Mouse (Mus musculus) embryonic facial prominence, embryonic 11.5 days (tissue): ENCODE results near the gene Angptl2. TPM values are rescaled to one million over a fixed set of nuclear protein-coding genes. Genes with fewer than 3 reads are reported as not detected.
A peak's percentile ranks its signal among the peaks of the same experiment; 100 is the strongest.

Experiments used
- ATAC-seq: fragments of 200-750 bp; cut with Nextera tagmentation; replicated peaks from 2 replicates; pipeline ENCODE4 v1.8.0; 2017; ENCODE audit warnings: low read depth; ENCODE audit not compliant: insufficient number of reproducible peaks, low FRiP score, low TSS enrichment
- DNase-seq: peaks from one replicate; pipeline ENCODE4 v3.0.0-alpha.2; 2015; ENCODE audit warnings: low spot score
- H3K27ac ChIP-seq: fragments of 300-500 bp; sonication (generic); replicated peaks from 2 replicates; pipeline ENCODE4 v1.5.1; 2014; ENCODE audit warnings: mild to moderate bottlenecking, low read depth, low read length, control low read depth
- H3K27me3 ChIP-seq: fragments of 300-500 bp; sonication (generic); 2 replicates; pipeline ENCODE4 v1.6.1; 2014; ENCODE audit warnings: mild to moderate bottlenecking, low read length, moderate library complexity, mixed read lengths; ENCODE audit not compliant: control insufficient read depth, insufficient read depth
- H3K36me3 ChIP-seq: fragments of 300-500 bp; sonication (generic); replicated peaks from 2 replicates; pipeline ENCODE4 v1.6.1; 2014; ENCODE audit warnings: low read depth, mild to moderate bottlenecking, low read length, moderate library complexity, mixed read lengths; ENCODE audit not compliant: control insufficient read depth, insufficient read depth
- H3K4me1 ChIP-seq: fragments of 300-500 bp; sonication (generic); 2 replicates; pipeline ENCODE4 v1.6.1; 2014; ENCODE audit warnings: low read length, mixed read lengths; ENCODE audit not compliant: control insufficient read depth, insufficient read depth
- H3K4me2 ChIP-seq: fragments of 300-500 bp; sonication (generic); 2 replicates; pipeline ENCODE4 v1.6.1; 2014; ENCODE audit warnings: low read depth, mild to moderate bottlenecking, control low read depth, low read length, moderate library complexity
- H3K4me3 ChIP-seq: fragments of 300-500 bp; sonication (generic); 2 replicates; pipeline ENCODE4 v1.5.1; 2014; ENCODE audit warnings: low read depth, low read length, control low read depth
- H3K9ac ChIP-seq: fragments of 300-500 bp; sonication (generic); replicated peaks from 2 replicates; pipeline ENCODE4 v1.6.1; 2014; ENCODE audit warnings: mild to moderate bottlenecking, control low read depth, low read length
- H3K9me3 ChIP-seq: fragments of 300-500 bp; sonication (generic); replicated peaks from 2 replicates; pipeline ENCODE4 v1.6.1; 2016; ENCODE audit warnings: mild to moderate bottlenecking, low read length, inconsistent platforms, mixed read lengths; ENCODE audit not compliant: control insufficient read depth
- whole genome bisulfite sequencing: fragments of 180-500 bp; shearing (Covaris S2); extraction: QIAGEN DNeasy Blood & Tissue Kit; methylation state at CpG from one replicate; pipeline ENCODE4 v1.1.7; 2014; 5-methylcytosine and 5-hydroxymethylcytosine counted together
- polyA plus RNA-seq: library from polyadenylated mRNA; unstranded; fragments of >200 nt; fragmentation: Nextera tagmentation; extraction: Ambion mirVana; gene quantifications from 2 replicates; pipeline ENCODE4 v1.2.1, GENCODE M21; 2014

Gene Angptl2
- polyA plus RNA-seq, 1 experiment from 2014 or later, result 28.6 TPM

DNA sequence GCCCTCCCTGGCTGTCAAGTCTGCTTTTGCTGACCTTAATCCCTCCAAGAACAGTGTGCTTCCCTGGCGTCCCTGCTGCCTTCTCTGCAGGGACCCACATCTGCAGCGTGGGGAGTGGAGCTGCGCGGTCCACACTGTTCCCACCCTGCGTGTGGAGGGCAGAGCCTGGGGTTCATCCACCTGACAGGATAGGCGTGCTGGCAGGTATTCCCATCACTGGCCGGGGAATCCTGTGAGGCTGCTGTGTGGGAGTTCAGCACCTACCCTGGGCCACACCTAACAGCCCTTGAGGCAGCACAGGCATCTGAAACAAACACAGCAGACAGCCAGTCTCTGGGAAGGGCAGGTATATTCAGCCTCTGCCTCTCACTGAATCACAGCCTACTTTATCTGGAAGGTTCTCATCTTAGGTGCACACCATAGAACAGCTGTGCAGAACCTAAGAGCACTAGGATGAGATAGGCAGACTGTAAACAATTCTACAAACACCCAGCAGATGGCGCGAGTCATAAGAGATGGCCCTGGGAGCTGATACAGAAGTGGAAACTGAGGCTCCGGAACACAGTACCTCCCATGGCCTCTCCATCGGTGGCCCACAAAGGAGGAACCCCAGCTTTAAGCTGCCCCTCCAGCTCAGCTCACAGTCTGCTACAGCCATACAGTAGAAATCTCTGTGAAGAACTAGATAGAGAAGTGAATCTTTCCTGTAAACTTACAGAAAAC lies 3.2 kb downstream of the Angptl2 start:
- Histone ChIP-seq H3K4me3 (no peak overlapping the region), H3K4me1 (peaks cover 9% of the 10 kb centered on the region), H3K9me3 (no peaks in the 10 kb centered on the region), H3K4me2 (no peak overlapping the region), H3K27ac (no peak overlapping the region), H3K27me3 (no peaks in the 10 kb centered on the region), H3K9ac (no peak overlapping the region), H3K36me3 (no peaks in the 10 kb centered on the region; the same call in 1 of the 2 replicates)
- no peak for ATAC-seq
- 72% methylated on average over 11 of the region's 11 CpGs for WGBS
- DNase-seq, result peak; percentile 53

DNA sequence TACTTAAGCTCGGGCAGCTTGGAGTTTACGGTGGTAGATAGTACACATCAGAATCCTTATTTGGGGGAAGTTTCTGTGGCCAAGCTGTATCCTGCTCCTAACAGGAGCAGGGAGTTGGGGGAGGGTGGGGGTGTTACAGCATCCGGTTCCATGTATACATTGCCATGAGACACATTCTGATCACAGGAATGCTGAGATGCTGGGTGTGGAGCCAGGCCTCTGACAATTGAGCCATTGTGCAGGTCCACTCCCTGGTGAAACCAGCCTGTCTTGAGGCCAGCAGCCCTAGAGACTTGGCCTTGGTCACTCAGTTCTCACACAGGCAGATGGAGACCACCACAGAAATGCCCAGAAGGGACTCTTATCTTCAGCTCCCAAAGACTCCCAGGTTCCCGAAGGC lies 3.8 kb downstream of the Angptl2 start:
- Histone ChIP-seq H3K27me3 (no peaks in the 10 kb centered on the region), H3K9me3 (no peaks in the 10 kb centered on the region), H3K4me1 (peaks cover 9% of the 10 kb centered on the region), H3K36me3 (no peaks in the 10 kb centered on the region; the same call in 1 of the 2 replicates), H3K9ac (no peak overlapping the region; the same call in 1 of the 2 replicates), H3K27ac (no peak overlapping the region), H3K4me2 (no peak overlapping the region), H3K4me3 (no peak overlapping the region)
- WGBS, result 73% methylated on average over 4 of the region's 4 CpGs
- DNase-seq (no peak), ATAC-seq (no peak)

DNA sequence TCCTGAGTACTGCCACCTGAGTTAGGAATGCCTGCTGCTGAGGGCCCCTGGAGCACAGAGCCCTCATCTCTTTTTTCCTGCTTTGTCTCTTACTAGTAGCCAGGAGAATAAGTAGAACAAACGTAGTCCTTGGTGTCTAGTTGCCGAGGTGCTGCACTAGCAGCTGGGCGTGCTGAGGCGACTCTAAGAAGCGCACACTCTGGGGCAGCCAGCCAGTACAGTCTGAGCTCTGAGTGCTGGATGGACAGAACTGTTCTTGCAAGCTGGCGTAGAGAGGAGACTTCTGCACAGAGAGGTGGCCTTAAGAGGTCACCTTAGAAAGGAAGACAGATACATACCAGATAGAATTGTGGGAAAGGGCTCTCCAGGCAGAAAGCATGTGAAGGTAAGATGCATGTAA lies 4.4 kb downstream of the Angptl2 start:
- no peak overlapping the region; the same call in 1 of the 2 replicates for H3K4me2 ChIP-seq
- WGBS, result 61% methylated on average over 6 of the region's 6 CpGs
- H3K9ac ChIP-seq, result no peak overlapping the region; the same call in 1 of the 2 replicates
- DNase-seq, result no peak
- H3K9me3 ChIP-seq, result no peaks in the 10 kb centered on the region
- peaks cover 6% of the 10 kb centered on the region for H3K4me1 ChIP-seq
- no peak overlapping the region for H3K27ac ChIP-seq
- no peaks in the 10 kb centered on the region for H3K27me3 ChIP-seq
- H3K36me3 ChIP-seq, result no peaks in the 10 kb centered on the region; the same call in 1 of the 2 replicates
- H3K4me3 ChIP-seq, result no peak overlapping the region
- ATAC-seq, result no peak

DNA sequence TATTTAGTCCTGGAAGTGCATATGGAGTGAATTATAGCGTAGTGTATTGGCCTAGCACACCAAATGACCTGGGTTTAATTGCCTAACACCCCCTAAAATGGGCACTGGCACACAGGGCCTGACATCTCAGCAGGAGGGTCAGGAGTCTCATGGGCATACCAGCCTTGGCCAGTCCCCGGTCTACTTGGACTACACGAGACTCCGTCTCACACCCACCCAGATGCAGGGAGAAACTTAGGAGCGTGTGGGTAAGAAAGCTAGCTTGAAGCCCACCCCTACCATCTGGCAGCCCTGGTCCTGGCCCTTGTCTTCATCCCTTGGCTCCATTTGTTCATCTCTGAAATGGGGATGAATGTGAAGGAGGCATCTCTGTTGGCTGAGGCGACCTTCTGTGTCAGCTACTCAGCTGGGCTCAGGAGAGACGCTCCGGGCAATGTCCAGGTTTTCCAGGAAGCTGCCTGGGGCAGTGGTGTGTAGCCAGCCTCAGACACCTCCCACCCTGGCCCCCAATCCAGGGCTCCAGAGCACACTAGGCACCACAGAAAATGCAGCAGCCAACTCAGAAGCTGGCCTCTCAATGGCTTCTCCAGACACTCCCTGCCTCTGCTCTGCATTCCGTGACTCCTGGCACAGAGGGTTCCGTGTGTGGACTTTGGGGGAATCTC lies 4.9 kb downstream of the Angptl2 start:
- Histone ChIP-seq H3K27me3 (no peaks in the 10 kb centered on the region), H3K9me3 (no peaks in the 10 kb centered on the region), H3K27ac (no peak overlapping the region), H3K4me2 (no peak overlapping the region), H3K36me3 (no peaks in the 10 kb centered on the region; the same call in 1 of the 2 replicates), H3K4me1 (peaks cover 5% of the 10 kb centered on the region), H3K9ac (no peak overlapping the region), H3K4me3 (no peak overlapping the region)
- DNase-seq (peak; percentile 42), ATAC-seq (no peak)
- WGBS, result 79% methylated on average over 10 of the region's 10 CpGs

DNA sequence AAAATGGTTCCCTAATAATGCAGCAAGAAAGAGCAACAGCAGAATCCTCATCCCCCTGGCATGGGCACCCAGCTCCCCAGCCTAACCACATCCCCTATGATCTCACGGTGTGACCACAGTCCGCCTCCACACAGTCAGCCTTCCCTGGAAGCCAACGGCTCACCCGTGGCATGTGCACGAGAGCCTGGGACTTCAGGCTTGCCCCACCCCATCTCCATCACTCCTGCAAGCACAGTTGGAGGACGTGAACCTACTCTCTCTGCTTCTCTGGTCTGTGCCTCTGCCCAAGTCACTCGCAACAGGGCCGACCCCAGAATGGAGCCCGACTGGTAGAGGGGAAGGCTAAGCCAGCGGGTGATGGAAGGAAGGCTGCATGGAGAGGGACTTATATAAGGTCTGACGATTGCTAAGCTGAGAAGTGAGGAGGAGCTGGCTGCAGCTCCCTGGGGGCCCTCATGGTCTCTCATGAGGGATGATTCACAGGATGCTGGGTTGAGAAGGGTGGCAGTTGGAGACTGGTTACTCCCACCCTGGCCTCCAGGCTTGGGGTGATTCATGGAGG lies 5.6 kb downstream of the Angptl2 start:
- H3K9me3 ChIP-seq, result no peaks in the 10 kb centered on the region
- no peak for ATAC-seq
- H3K27ac ChIP-seq, result no peak overlapping the region
- no peak overlapping the region for H3K4me3 ChIP-seq
- no peak overlapping the region for H3K9ac ChIP-seq
- H3K36me3 ChIP-seq, result no peaks in the 10 kb centered on the region; the same call in 1 of the 2 replicates
- WGBS, result 89% methylated on average over 11 of the region's 11 CpGs
- H3K4me1 ChIP-seq, result peaks cover 5% of the 10 kb centered on the region
- no peak for DNase-seq
- no peaks in the 10 kb centered on the region for H3K27me3 ChIP-seq
- H3K4me2 ChIP-seq, result no peak overlapping the region

DNA sequence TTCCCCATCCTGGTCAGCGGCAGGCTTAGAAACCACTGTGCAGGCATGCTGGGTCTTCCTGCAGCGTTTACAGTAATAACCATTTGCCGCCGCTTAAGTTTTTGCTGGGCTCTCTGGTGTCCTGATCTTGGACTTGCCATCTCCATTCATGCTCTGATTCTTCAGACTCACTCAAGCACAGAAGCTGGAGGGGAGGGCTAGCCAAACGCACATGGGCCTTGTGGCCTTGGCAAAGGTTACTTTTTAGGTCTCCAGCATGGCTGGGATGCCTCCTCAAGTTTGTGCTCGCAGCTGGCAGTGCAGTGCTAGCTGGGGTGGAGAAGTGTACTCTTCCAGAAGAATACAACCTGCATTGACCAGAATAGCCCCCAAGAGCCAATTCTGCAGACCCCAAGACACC lies 6.6 kb downstream of the Angptl2 start:
- DNase-seq (no peak), ATAC-seq (no peak)
- WGBS, result 87% methylated on average over 6 of the region's 6 CpGs
- Histone ChIP-seq H3K36me3 (no peaks in the 10 kb centered on the region; the same call in 1 of the 2 replicates), H3K9ac (no peak overlapping the region), H3K9me3 (no peaks in the 10 kb centered on the region), H3K4me3 (no peak overlapping the region), H3K4me2 (no peak overlapping the region), H3K27me3 (no peaks in the 10 kb centered on the region), H3K4me1 (no peaks in the 10 kb centered on the region; the same call in 1 of the 2 replicates), H3K27ac (no peak overlapping the region)

DNA sequence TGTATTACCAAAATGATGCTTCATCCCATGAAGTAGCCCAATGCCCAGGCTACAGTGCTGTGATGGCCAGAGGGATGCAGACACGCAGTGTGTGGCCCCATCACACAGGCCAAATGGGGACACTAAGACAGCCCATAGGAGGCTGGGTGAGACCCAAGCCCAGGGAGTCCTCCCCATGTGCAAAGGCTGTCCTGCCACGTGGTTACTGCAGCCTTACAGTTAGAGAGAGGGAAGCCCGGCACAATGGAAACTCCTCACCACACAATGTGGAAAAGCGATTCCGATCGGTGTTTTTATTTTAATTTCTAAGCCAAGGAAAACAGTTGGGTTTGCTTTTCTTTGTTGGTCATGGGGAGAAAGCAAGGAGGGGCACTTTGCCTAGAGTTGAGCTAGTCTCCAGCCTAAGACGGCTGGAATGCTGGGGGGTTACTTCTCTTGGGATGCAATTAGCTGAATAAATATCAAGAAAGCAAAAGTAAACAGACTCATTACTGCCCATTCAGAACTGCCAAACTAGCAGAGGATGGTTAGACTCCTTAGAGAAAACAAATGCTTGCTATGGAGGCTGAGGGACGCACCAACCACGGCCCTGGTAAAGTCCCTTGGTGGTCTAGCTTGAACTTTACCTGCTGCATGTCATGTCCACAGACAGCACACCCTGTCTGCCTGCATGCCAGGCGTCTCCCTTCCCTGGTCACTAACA lies 7.9 kb downstream of the Angptl2 start:
- H3K36me3 ChIP-seq, result no peaks in the 10 kb centered on the region; the same call in 1 of the 2 replicates
- no peak overlapping the region for H3K4me3 ChIP-seq

More for the DNA sequence above, 7.9 kb downstream of the Angptl2 start:
- Histone ChIP-seq H3K4me1 (no peaks in the 10 kb centered on the region; the same call in 1 of the 2 replicates), H3K9me3 (no peaks in the 10 kb centered on the region), H3K9ac (no peak overlapping the region), H3K27me3 (no peaks in the 10 kb centered on the region), H3K27ac (no peak overlapping the region), H3K4me2 (no peak overlapping the region)
- DNase-seq (no peak), ATAC-seq (no peak; the same call in 1 of the 2 replicates)
- WGBS, result 66% methylated on average over 10 of the region's 10 CpGs
